Mouse (Mus musculus) retina, adult 2 months (tissue): ENCODE data around the gene Etv6.

ENCODE experiments used
- DNase-seq: peaks from one replicate; pipeline ENCODE4 v3.0.0-alpha.2; 2012; ENCODE audit warnings: low read depth, low spot score

Etv6 gene

DNA sequence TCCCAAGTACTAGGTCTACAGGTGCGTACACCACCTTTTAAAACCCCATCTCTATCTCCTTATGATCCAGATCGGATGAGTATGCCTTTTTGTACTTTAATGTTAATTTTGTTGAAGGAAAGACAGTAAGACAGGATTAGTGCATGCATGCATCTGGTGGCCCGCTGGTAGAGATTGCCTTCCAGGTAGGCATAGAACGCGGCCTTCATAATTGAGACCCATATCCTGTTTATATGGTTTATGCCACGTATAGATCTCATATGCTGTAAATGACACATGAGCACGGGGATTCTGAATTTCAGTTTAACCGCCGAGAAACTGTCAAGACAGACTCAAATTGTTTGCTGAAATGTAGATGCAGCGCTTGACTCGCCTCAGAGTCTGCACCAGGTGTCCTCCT, 133.3 kb downstream of the Etv6 start:
- no peak for DNase-seq

DNA sequence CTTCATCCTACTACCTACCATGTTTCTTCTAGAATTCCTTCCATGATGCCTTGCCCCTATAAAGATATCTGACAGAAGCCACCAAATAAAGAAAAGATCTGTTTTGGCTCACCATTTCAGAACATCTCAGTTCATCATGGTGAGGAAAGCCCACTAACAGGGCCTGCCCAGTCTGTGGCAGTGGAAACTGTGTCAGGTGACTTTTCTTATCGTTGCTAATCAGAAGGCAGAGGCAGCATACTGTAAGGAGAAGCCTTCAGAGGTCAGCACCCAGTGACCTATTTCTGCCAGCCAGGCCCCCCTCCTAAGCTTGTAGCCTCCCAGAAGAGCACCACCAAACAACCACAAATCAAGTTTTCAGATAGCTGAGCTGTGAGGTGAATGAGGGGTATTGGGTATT, 135.7 kb downstream of the Etv6 start:
- no peak for DNase-seq

DNA sequence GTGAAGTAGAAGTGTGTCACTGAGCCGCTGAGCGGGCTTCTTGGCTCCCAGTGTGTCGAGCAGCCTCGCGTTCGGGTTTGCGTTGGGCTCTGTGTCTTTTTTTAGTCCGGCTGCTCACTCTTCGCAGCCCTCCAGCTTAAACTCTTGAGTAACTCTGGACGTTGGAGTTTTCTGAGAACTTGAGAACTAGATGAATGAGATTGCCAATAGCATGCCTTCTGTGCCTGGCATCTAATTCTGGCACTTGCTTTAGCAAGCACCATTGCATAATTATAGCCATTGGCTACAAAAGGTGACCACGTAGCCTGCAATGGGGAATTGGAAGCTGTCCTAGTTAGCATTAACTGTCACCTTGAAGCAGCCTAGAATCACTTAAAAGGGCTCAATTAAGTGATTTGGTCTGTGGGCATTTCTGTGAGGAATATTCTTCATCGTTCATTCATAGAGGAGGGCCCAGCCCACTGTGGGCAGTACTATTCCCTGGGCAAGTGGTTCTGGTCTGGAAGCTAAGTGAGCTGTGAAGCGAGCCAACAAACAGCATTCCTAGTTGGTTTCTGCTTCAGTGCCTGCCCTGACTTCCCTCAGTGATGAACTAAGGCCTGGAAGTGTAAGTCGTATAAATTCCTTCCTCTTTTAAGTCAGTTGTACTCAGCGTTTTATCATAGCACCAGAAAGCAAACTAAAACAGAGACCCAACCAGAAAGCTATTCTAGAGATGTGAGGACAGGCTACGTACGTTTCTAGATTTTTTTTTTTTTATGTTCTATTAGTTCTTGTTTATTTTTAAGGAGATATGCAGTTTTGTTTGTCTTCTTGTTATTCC, 136.6 kb downstream of the Etv6 start:
- no peak for DNase-seq

DNA sequence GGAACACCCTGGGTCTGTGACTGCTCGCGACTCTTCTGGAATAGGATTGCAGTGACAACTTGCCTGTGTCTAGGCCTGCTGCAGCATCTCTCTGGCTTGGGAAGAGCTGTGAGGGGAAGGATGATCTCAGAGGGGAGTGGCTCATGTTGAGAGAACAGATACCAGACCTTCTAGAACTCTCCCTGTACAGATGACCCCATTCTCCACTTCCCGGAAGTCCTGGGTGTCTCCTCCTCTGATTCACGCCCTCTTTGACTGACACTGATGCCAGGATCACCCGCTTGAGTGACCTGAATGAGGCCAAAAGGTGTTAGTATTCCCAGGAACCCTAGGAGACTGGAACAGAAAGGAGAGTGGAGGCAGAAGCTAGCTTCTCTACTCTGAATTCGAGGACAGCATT, 137.9 kb downstream of the Etv6 start:
- DNase-seq = no peak

DNA sequence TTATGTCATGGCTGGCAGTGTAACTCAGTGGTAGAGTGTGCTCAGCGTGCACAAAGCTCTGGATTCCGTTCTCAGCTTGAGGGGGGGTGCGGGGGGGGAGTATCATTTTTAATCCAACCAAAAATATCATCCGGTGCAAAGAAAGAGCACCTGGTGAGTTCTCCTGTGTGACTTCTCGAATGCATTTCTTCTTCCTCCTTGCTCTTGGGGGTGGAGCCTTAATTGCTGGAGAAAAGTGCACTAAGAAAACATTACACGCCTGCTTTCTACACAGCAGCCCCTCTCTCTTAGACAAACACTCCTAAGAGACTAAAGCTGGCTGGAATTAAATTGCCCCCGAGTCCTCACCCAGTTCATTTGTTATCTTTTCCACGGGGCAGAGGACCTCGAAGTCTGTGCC, 139.6 kb downstream of the Etv6 start:
- no peak for DNase-seq

DNA sequence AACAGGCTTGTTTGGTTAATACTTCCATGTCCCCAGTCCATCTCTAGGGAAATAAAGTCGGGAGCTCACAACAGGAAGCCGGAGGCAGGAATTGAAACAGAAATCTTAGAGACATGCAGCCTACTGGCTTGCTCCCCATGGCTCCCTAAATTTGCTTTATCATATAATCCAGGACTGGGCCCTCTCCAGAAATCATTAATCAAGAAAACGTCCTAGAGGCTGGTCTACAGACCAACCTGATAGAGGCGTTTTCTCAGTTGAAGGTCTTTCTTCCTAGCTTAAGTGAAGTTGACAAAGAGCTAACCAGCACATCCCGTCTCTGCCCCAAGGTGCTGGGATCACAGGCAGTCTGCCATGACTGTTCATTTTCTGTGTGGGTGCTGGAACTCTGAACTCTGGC, 141.7 kb downstream of the Etv6 start:
- no peak for DNase-seq

DNA sequence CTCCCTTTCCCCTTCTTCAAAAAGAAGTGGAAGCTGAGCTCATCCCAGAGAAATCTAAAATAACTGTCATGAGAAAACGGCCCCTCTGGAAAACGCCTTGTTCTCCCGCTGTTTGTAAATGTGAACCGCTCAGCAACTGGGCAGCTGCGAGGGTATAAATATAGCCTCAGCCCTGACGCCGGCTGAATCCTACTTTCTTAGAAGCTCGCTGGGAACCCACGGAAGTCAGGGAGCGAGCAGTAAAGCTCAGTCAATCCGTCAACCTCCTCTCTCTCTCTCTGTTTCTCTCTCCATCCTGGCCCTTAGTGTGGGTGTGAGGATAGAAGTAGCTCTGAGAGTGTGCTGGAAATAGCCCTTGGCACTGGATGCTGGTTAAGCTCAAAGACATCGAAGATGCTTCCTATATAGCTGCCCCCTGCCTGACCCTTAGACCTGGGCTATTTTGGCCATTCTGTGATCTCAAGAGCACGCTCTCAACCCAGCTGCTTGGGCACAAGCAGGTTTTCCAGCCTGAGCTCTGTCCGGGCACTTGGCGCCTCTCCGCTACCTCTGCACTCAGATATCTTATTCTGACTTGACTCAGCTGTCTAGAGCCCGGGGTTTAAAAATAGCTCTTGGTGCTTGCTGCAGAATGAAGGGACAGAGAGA, 146.9 kb downstream of the Etv6 start:
- DNase-seq = no peak

DNA sequence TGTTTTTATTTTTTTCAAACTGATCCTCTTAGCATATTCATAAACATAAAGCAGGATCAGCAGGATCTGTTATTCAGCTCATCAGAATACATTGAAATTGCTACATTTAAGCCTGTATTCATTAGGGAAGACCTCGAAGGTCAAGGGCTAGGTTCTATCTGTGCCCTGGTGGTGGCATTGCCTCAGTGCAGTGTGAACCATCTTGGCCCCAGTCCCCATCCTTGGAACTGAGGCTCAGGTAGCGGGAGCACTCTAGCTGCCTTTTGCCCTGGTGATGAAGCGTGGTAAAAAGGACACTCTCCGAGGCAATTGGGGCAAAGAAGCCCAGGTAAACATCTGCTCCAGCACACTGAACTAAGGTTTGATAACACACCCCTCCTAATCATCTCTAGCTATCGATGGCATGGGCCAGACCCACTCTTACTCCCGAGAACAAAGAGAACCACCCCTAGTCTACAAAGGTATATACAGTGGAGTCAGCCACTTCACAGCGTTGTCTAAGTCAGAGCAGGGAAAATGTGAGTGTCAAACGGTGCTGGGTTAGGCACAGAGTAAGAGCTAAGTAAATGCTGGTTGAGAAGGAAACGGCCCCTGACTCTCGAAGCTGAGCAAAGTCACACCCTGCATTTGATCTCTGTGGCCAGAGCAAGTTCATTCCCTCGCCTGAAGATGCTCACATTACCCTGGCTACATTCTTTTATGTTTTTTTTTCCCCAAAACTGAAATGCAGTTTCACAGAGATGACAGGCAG, 148.3 kb downstream of the Etv6 start:
- no peak for DNase-seq

DNA sequence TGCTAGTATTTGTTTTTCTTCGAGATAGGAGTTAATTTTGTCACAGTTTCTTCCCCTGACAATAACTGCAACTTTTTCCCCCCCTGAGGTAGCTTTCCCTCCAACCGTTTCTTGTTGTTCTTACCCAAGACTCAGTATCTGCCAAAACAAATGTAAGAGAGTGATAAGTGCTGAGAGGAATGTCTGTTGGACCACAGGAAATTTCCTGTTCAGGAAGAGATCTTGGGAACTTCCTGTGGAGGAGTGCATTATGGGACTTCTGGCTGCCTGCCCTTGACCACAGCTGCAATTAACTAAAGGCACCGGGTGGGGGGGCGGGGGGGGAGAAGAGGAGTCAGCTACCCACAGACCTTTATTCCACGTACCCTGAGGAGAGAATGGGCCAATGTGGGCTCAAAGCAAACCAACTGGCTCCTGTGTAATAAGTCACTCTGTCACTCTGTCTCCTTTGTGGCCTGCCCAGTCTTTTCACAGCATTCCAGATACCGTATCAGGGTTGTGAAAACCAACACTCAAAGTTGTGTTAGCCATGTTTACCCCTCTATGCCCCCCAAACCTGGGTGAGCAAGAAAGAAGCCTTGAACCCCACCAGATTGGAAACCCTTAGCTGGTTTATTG, 150.9 kb downstream of the Etv6 start:
- no peak for DNase-seq

DNA sequence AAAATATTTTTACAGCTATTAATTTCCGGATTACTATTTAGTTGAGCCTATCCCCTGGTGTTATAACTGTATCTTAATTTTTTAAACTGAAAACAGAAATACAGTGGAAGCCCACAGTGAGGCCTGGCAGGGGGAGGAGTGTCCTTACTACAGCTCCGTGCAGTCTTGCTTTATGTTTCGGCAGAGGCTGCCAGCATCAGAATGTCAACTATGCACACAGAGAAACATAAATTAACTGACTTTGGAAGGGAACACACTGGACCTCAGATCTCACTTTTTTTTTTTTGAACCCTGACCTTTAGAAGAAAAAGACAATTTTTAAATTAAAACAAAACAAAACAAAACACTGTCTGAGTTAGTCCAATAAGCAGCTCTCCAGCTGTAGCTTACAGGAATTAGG, 153.2 kb downstream of the Etv6 start:
- DNase-seq = no peak

DNA sequence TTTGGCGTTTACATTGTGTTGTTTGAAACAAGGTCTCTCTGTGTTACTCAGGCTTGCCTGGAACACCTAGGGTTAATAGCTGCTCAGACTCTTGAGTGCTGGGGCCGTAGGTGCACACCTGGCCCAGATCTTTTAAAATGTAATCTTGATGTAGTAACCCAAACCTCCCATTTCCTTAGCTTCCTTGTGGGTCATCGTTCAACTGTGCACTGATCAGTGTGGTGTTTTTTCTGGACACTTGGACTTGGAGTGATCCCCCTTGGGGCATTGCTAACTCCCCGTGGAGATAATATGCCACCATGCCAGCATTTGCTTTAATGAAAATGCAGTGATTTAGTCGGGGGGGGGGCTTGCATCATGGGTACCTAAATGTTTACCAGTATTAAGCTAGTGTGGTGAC, 153.7 kb downstream of the Etv6 start:
- DNase-seq = no peak

DNA sequence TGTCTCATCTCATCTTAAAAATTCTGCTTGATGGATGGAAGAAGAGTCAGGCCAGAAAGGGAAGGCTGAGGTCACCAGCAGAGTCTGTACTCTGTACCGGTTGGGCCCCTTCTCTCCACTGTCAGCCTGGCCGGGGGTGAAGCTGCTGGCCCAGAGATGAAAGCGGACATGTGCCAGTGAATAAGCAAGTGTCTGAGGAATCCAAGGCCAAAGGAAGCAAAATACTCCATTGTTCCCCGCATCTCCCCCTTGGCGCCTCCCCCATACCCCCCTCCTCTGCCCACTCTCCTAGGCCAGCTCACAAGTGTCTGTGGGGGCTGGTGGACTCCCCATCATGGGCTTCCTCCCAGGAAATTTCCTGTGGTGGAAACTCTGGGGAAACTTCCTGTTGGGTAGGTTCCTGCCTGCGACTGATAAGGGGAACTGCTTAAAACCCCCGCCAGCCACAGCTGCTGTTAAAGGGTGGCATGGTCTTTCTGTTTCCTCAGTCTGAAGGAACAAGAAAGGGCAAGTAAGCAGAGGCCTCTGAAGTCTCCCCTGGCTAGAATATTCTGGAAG, 154.2 kb downstream of the Etv6 start:
- no peak for DNase-seq

DNA sequence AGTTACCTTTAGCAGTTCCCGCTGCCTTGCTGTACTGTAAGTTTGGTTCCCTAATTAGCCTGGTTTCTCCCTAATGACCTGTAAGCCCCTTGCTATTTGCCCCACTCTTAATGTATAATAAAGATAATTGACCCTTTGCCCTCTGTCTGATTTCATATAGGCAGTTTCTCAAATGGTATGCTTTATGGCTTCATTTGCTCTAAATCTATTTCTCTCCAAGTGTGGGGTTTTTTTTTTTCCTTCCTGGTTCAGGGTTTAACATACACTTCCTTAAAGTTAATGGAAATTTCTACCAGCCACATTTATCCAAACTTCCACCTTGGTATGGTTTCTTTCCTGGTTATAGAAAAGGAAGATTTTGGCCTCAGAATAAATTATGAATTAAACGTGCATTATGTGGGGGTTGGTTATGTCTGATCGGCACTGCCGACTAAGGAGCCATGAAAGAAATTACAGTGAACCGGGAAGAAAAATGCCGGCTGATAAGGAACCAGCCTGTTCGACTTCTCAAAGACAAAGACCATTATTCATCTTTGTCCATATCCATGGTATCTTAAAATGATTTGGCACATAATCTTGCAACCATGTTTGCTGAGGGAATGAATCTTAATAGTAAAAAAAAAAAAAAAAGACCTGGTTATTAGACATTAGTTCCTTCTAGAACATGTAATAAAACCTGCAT, 155.2 kb downstream of the Etv6 start:
- no peak for DNase-seq

DNA sequence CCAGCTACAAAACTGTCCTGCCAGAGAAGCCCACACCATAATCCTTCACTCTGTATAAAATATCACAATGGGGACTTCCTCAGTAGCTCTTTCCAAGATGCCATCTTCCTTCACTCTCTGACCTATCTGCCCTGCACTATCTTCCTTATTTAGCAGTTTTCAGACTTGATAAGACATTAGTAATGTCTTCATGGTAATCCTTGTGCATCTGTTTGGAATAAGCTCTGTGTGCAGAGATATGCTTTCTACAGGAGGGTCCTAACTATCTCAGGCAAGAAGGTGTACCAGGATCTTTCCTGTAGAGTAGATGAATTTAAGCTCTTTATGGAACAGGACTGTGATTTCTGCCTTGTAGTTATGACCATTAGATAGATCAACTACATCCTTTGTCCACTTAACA, 157.2 kb downstream of the Etv6 start:
- DNase-seq = no peak

DNA sequence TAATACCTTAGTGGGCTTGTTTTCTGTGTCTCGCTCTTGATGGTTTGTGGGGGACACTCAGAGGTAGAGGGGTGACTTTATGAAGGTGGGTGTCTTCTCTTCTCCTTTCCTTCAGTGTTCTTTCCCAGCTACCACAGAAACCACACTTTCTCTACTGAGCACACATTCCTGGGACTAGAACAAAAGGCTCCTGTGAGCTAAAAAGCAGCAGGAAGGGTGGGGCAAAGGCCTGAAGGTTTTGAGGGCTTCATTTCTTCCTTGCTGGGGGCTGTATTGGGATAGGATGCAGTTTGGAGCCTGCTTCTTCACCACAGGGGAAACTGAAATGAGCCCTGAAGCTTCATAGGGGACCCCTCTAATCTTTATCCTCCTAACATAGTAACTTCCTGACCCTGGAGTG, 164.4 kb downstream of the Etv6 start:
- no peak for DNase-seq

DNA sequence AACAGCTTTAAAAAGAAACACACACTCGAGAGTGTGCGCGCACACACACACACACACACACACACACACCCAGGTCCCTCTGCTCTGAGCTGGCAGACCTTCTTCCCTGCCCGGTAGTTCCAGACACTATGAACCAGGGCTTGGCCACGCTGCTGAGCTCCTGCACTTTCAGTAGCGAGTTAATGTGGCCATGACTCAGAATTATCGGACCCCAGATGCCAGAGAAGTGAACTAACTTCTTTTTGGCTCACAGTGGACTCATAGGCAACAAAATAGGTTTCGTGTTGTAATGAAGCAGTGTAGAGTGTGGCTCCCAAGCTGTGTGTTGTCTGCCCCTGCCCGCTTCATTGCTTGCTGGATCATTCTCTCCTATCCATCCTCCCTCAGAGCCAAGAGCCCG, 165.1 kb downstream of the Etv6 start:
- DNase-seq = no peak

DNA sequence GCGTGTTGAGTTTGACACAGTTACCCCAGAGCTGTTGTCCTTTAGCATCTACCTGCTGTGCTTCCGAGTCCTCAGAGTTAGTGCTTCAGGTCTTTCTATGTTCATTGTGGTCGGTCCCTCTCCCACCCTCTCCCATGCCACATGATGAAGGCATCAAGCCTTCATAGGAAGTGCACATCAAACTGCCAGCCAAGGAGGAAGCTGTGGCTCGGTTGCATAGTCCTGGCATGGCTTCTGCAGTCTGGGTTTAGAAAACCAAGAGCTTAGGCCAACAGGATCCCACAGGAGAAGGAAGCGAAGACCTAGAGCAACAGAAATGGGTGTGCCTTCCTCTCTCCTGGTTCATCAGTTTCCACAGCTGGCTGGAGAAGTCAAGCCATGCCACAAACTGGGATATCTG, 166.7 kb downstream of the Etv6 start:
- no peak for DNase-seq

DNA sequence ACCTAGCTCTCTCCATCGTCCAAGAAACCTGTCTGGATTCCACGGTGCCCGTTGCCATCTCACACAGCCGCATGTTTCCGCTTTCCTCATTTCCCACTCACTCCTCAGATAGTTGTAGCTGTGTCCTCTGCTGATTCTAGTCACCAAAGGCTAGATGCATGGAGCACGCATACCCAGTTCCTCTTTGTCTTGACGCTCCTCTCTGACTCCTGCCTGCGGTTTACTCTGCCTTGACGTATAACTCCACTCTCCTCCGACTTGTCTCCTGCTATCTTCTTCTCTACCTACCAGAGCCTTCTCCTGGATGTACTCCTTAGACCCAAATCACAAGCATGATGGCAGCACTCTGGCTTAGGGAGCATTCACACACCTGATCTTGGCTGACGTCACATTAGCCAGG, 169.7 kb downstream of the Etv6 start:
- no peak for DNase-seq

DNA sequence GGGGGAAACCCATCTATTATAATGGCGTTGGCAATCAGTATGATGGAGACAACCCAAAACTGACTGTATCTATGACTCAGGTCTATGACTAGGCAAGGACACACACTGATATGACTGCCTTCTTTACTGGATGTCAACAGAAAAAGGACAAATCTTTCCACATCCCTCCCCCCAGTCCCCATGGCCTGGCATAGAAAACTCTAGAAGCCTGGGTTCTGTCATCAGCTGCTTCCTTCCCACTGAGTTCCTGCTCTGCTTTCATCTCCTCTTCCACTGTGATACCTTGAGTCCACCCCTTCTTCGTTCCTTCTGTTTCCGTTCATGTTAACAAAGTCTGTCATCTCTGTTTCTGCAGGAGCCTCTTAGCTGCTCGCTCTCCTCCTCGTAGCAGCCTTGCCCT, 170.2 kb downstream of the Etv6 start:
- no peak for DNase-seq

DNA sequence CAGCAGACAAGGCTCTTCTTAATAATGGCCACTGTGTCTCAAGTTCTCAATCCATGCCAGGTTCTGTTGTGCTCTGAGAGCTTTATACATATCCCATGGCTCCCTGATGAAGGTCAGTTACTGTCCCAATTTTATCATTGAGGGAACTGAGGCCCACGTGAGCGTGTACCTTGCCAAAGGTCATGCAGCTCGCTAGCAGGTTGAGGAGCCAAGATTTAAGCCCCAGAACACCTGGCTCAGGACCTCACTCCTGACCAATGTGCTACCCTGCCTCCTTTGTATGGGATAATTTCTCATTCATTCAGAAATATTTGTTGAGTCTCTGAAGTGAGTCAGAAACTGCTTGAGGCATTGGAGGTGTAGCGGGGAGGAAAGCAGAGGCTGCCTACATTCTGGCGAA, 170.8 kb downstream of the Etv6 start:
- DNase-seq = no peak

DNA sequence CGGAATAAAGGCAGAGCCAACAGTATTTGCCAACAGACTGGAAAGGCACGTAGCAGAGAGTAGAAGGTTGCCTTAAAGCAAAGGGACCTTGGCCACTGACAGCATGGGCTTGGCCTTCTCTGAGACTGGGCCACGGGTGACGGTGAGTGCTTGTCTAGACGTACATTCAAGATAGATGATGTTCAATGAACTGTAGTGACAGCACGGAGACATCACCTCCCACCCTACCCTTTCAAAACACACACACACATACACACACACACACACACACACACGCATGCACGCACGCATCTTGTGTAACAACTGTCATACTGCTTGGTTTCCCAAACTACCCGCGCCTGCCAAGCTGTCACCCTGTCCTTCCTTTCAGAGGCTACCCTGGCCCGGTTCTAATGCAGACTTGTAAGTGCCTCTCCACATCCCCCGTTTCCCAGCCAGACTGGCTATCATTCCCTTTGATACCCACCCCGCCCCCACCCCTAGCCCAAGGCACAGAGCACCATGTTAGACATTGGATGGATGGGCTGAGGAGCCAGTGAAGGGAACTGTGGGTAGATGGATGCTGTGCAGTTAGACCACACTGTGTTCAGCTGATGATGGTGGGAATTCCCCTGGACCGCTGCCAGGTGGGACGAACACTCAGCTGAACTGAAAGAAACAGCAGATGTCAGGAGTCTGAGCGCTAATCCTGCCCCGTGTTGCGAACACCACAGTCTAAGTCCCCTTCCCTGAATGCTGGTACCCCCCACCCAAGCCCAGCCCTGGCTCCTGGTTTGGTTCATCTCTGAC, 172.1 kb downstream of the Etv6 start:
- DNase-seq = peak; percentile 18
